In genomic region chrX:101376190-101376968, GRCm38 (mm10) we compare ENCODE assay signal across 16 mouse cellular contexts. TPM values are rescaled to one million over a fixed set of nuclear protein-coding genes. Genes with fewer than 3 reads are reported as not detected.
DNase-seq lines count a peak whose midpoint lies in the region; ATAC-seq lines count a peak whose summit lies in the region.
"Had no signal": no experiment of that assay in that cellular context is flagged by ENCODE, and none has a peak within 500 bp of the region (broad histone marks: within the 10 kb centered on the region; RNA-seq: fewer than 3 reads in every experiment).

Gene Gjb1, plus strand, starts transcription at chrX:101376378.

- H3K36me3 ChIP-seq in erythroblast, embryonic 14.5 days (ENCODE audit: control insufficient read depth), result no peaks in the 10 kb centered on the region
- no peaks in the 10 kb centered on the region for H3K36me3 ChIP-seq in liver, embryonic 11.5 days (ENCODE audit: control insufficient read depth, insufficient read depth, low read length)
- H3K36me3 ChIP-seq in stomach, embryonic 16.5 days (ENCODE audit: control insufficient read depth, insufficient read depth, low read length), result no peaks in the 10 kb centered on the region
- H3K36me3 ChIP-seq: embryonic facial prominence, embryonic 12.5 days; forebrain, embryonic 12.5 days; midbrain, embryonic 15.5 days had no signal

- H3K9me3 ChIP-seq in erythroblast, embryonic 14.5 days (ENCODE audit: control insufficient read depth, low read length), result no peaks in the 10 kb centered on the region
- H3K9me3 ChIP-seq in liver, embryonic 11.5 days (ENCODE audit: control insufficient read depth, low read length), result no peaks in the 10 kb centered on the region
- no peaks in the 10 kb centered on the region for H3K9me3 ChIP-seq in stomach, embryonic 16.5 days (replicated peaks; ENCODE audit: control insufficient read depth, low read length)
- H3K9me3 ChIP-seq: embryonic facial prominence, embryonic 12.5 days; forebrain, embryonic 12.5 days; midbrain, embryonic 15.5 days had no signal

- peak within 1 kb of the TSS; percentile 38 for H3K4me3 ChIP-seq in erythroblast, embryonic 14.5 days (replicated peaks)
- peak within 1 kb of the TSS; percentile 11; the same call in 1 of the 2 replicates for H3K4me3 ChIP-seq in liver, embryonic 11.5 days (ENCODE audit: low read depth, low read length)
- H3K4me3 ChIP-seq in stomach, embryonic 16.5 days (replicated peaks; ENCODE audit: low read length), result peak within 1 kb of the TSS; percentile 4; the same call in 1 of the 2 replicates
- H3K4me3 ChIP-seq: embryonic facial prominence, embryonic 12.5 days; forebrain, embryonic 12.5 days; midbrain, embryonic 15.5 days had no signal

- H3K4me1 ChIP-seq in erythroblast, embryonic 14.5 days (ENCODE audit: control insufficient read depth), result no peaks in the 10 kb centered on the region
- H3K4me1 ChIP-seq in liver, embryonic 11.5 days (replicated peaks; ENCODE audit: control insufficient read depth, insufficient read depth, low read length), result no peaks in the 10 kb centered on the region
- H3K4me1 ChIP-seq in stomach, embryonic 16.5 days (ENCODE audit: control insufficient read depth, insufficient read depth, low read length), result no peaks in the 10 kb centered on the region
- H3K4me1 ChIP-seq: embryonic facial prominence, embryonic 12.5 days; forebrain, embryonic 12.5 days; midbrain, embryonic 15.5 days had no signal

- 63% methylated on average over 7 of the region's 7 CpGs for WGBS in liver, embryonic 11.5 days
- 62% methylated on average over 7 of the region's 7 CpGs for WGBS in stomach, embryonic 16.5 days

- H3K4me2 ChIP-seq in liver, embryonic 11.5 days, result peak within 1 kb of the TSS; percentile 4; the same call in 1 of the 2 replicates
- no peak within 1 kb of the TSS for H3K4me2 ChIP-seq in stomach, embryonic 16.5 days (ENCODE audit: low read depth, low read length)
- H3K4me2 ChIP-seq: embryonic facial prominence, embryonic 12.5 days; forebrain, embryonic 12.5 days; midbrain, embryonic 15.5 days had no signal

- DNase-seq in layer of hippocampus, postnatal 36 days, result no peak
- DNase-seq in layer of hippocampus, adult 9-11 months, result no peak
- no peak for DNase-seq in liver, embryonic 11.5 days (ENCODE audit: low spot score)
- DNase-seq in spleen, adult 12 weeks (ENCODE audit: low spot score), result no peak
- DNase-seq in heart, postnatal 36 days, result no peak
- DNase-seq: adrenal gland, adult 2 months; cerebellum, postnatal 14 days; right cerebral cortex, postnatal 25 days had no signal

- intact Hi-C loops in heart, postnatal 36 days (cut with DNase I), result loop anchor here (10.0 kb wide), 1 partner anchor 1592 kb away; no protein-coding TSS in a partner anchor

- no peak within 1 kb of the TSS for H3K27ac ChIP-seq in liver, embryonic 11.5 days (ENCODE audit: low read depth, low read length)
- no peak within 1 kb of the TSS for H3K27ac ChIP-seq in stomach, embryonic 16.5 days (ENCODE audit: low read length)
- H3K27ac ChIP-seq: embryonic facial prominence, embryonic 12.5 days; forebrain, embryonic 12.5 days; midbrain, embryonic 15.5 days had no signal

- H3K9ac ChIP-seq in liver, embryonic 11.5 days (ENCODE audit: low read depth, low read length), result no peak within 1 kb of the TSS
- no peak within 1 kb of the TSS for H3K9ac ChIP-seq in stomach, embryonic 16.5 days (ENCODE audit: low read length)
- H3K9ac ChIP-seq: embryonic facial prominence, embryonic 12.5 days; forebrain, embryonic 12.5 days; midbrain, embryonic 15.5 days had no signal

- peaks cover 4% of the 10 kb centered on the region; the same call in 1 of the 2 replicates for H3K27me3 ChIP-seq in erythroblast, embryonic 14.5 days (ENCODE audit: control insufficient read depth)
- H3K27me3 ChIP-seq in liver, embryonic 11.5 days (replicated peaks; ENCODE audit: control insufficient read depth, insufficient read depth, low read length), result peaks cover 8% of the 10 kb centered on the region; the same call in 1 of the 2 replicates
- peaks cover 2% of the 10 kb centered on the region; the same call in 1 of the 2 replicates for H3K27me3 ChIP-seq in stomach, embryonic 16.5 days (ENCODE audit: control insufficient read depth, insufficient read depth, low read length)
- H3K27me3 ChIP-seq: midbrain, embryonic 15.5 days had no signal

- ATAC-seq in erythroblast, adult 5-6 weeks (replicated peaks; ENCODE audit: low FRiP score, poor library complexity, severe bottlenecking), result no peak
- no peak for ATAC-seq in liver, embryonic 11.5 days (replicated peaks; ENCODE audit: low FRiP score)
- no peak for ATAC-seq in stomach, embryonic 16.5 days (ENCODE audit: insufficient read depth, low FRiP score)
- ATAC-seq: midbrain, embryonic 15.5 days had no signal

RNA-seq across cellular contexts. Expression of gene Gjb1, which starts in this region (rescaled TPM):
- 0.09 and 0.13 TPM in 2 replicates for polyA plus RNA-seq in erythroblast, embryonic 14.5 days (2012)
- total RNA-seq in erythroblast, adult 5-6 weeks (2015; ENCODE audit: low replicate concordance), result not detected in 2 replicates
- total RNA-seq in erythroblast, adult 5-6 weeks (2017; ENCODE audit: low replicate concordance), result not detected in 2 replicates
- total RNA-seq in layer of hippocampus, postnatal 36 days (2021), result 10 to 100 TPM; 10.3 to 13.0 TPM
- 33.6 and 34.5 TPM in 2 replicates for polyA plus RNA-seq in liver, embryonic 11.5 days (2014; fragmentation: Nextera tagmentation; extraction: Ambion mirVana)
- polyA plus RNA-seq in stomach, embryonic 16.5 days (2015; fragmentation: Nextera tagmentation; extraction: Ambion mirVana), result 28.1 and 31.6 TPM in 2 replicates
- not detected for total RNA-seq in heart, postnatal 36 days (2021)
- total RNA-seq: heart, adult 18-20 months; heart, postnatal 10 days had no signal
- polyA plus RNA-seq: embryonic facial prominence, embryonic 12.5 days; forebrain, embryonic 12.5 days had no signal

Comparison
In these comparisons a context has a peak if more than half of its experiments do, and no peak if none do; other contexts are left out.
1. RNA of gene Gjb1 (total RNA-seq): 10.3 to 13.0 TPM in layer of hippocampus, postnatal 36 days; not detected in erythroblast, adult 5-6 weeks and not detected in heart, postnatal 36 days; every median in the first group is over 10 times any median in the second.
2. RNA of gene Gjb1 (polyA plus RNA-seq): 33.6 to 34.5 TPM in liver, embryonic 11.5 days and 28.1 to 31.6 TPM in stomach, embryonic 16.5 days; 0.09 to 0.13 TPM in erythroblast, embryonic 14.5 days; every median in the first group is over 10 times any median in the second.
3. Peak in every context shown above with its lines, with median percentiles within 50 percentile points of each other: H3K4me3 ChIP-seq.